Mouse (Mus musculus) stomach, embryonic 15.5 days (tissue): ENCODE measurements around the gene Tmprss11a. TPM values are rescaled to one million over a fixed set of nuclear protein-coding genes. Genes with fewer than 3 reads are reported as not detected.

ENCODE experiments used
- ATAC-seq: fragments of 200-750 bp; cut with Nextera tagmentation; 2 replicates; pipeline ENCODE4 v1.8.0; 2017; ENCODE audit warnings: low read depth, moderate number of reproducible peaks, moderate TSS enrichment; ENCODE audit not compliant: insufficient read depth, low FRiP score
- H3K27ac ChIP-seq: fragments of 300-500 bp; sonication (generic); 2 replicates; pipeline ENCODE4 v1.5.1; 2015; ENCODE audit warnings: mild to moderate bottlenecking, inconsistent platforms
- H3K27me3 ChIP-seq: fragments of 300-500 bp; sonication (generic); replicated peaks from 2 replicates; pipeline ENCODE4 v1.6.1; 2015; ENCODE audit warnings: inconsistent platforms
- H3K36me3 ChIP-seq: fragments of 300-500 bp; sonication (generic); 2 replicates; pipeline ENCODE4 v1.6.1; 2015; ENCODE audit warnings: inconsistent platforms
- H3K4me1 ChIP-seq: fragments of 300-500 bp; sonication (generic); 2 replicates; pipeline ENCODE4 v1.6.1; 2015; ENCODE audit warnings: inconsistent platforms
- H3K4me2 ChIP-seq: fragments of 300-500 bp; sonication (generic); 2 replicates; pipeline ENCODE4 v1.6.1; 2015; ENCODE audit warnings: mild to moderate bottlenecking, inconsistent platforms
- H3K4me3 ChIP-seq: fragments of 300-500 bp; sonication (generic); replicated peaks from 2 replicates; pipeline ENCODE4 v1.5.1; 2015; ENCODE audit warnings: inconsistent platforms
- H3K9ac ChIP-seq: fragments of 300-500 bp; sonication (generic); 2 replicates; pipeline ENCODE4 v1.6.1; 2015; ENCODE audit warnings: inconsistent platforms
- H3K9me3 ChIP-seq: fragments of 300-500 bp; sonication (generic); 2 replicates; pipeline ENCODE4 v1.6.1; 2016; ENCODE audit warnings: inconsistent platforms
- WGBS: fragments of 180-500 bp; shearing (Covaris S2); methylation state at CpG from one replicate; pipeline ENCODE4 v1.1.7; 2015; 5-methylcytosine and 5-hydroxymethylcytosine counted together
- polyA plus RNA-seq: library from polyadenylated mRNA; unstranded; fragments of >200 nt; fragmentation: Nextera tagmentation; extraction: Ambion mirVana; gene quantifications from 2 replicates; pipeline ENCODE4 v1.2.1, GENCODE M21; 2015

The Tmprss11a gene
- polyA plus RNA-seq, 1 experiment from 2014 or later: 4.0 TPM

DNA sequence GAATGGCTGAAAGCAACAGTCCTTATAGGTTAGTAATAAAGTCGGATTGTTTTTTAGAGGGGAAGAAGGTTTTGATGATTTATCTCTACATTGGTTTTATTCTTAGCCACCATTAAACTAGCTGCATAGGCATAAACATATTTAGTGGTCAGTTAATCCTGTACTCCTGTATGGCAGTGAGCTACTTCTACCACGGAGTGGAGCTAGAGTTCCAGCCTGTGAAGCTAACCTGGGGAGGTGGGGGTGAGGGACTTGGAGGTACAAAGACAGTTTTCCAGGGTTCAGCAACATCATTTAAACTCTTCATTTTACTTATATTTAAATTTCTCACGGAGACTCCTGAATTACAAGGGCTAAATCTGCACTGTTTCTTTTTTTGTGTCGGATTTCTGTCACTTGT, 49.3 kb downstream of the Tmprss11a start:
- H3K27me3 ChIP-seq: no peaks in the 10 kb centered on the region
- H3K9me3 ChIP-seq: no peaks in the 10 kb centered on the region
- H3K4me1 ChIP-seq: no peaks in the 10 kb centered on the region
- H3K9ac ChIP-seq: no peak overlapping the region
- H3K36me3 ChIP-seq: no peaks in the 10 kb centered on the region
- no peak overlapping the region for H3K4me2 ChIP-seq
- ATAC-seq: no peak
- 26% methylated on average over 4 of the region's 4 CpGs for WGBS
- no peak overlapping the region for H3K4me3 ChIP-seq
- H3K27ac ChIP-seq: no peak overlapping the region

DNA sequence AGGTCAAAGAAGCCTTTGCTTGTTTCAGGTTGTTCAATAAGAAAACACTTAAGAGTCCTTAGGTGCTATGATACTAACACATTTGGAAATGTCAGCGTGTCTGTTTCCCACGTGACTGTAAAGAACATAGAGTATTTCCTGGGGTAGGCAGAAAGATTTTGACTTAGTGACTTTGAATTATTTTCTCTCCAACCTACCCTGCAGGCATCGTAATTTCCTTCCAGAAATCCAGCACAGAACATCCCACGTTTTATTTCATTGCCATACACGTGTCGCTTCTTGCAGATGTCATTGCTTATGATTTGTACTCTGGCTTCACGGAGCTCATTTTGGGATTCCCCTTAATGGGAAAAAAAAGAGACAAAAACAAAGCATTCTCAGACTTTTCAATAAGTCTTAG, 54.5 kb downstream of the Tmprss11a start:
- no peak overlapping the region for H3K27ac ChIP-seq
- H3K36me3 ChIP-seq: no peaks in the 10 kb centered on the region
- no peak for ATAC-seq
- H3K4me1 ChIP-seq: no peaks in the 10 kb centered on the region
- H3K4me3 ChIP-seq: no peak overlapping the region
- WGBS: 71% methylated on average over 7 of the region's 7 CpGs
- no peak overlapping the region for H3K4me2 ChIP-seq
- H3K27me3 ChIP-seq: no peaks in the 10 kb centered on the region
- no peak overlapping the region for H3K9ac ChIP-seq
- no peaks in the 10 kb centered on the region for H3K9me3 ChIP-seq

DNA sequence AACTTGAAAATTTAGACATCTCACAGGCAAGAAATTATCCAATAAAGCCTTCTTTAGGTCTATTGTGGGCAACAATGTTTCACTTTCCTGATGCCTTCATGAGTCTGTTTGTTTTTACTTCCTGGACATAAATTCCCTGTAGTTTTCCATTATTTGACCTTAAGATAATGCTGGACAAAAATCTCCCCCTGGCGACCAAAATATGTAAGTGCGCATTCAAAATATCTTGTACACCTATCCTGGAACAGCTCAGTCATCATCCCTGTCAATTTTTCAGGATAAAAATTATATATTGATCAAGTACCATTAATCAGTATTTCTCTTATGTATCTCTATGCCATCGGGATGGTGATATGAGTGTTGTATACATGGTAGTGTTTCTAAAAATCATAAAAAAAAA, 58.0 kb downstream of the Tmprss11a start:
- Histone ChIP-seq H3K9me3 (no peaks in the 10 kb centered on the region), H3K27ac (no peak overlapping the region), H3K4me2 (no peak overlapping the region), H3K4me1 (no peaks in the 10 kb centered on the region), H3K4me3 (no peak overlapping the region), H3K27me3 (no peaks in the 10 kb centered on the region), H3K36me3 (no peaks in the 10 kb centered on the region), H3K9ac (no peak overlapping the region)
- no peak for ATAC-seq
- WGBS: 20% methylated on average over 3 of the region's 3 CpGs

DNA sequence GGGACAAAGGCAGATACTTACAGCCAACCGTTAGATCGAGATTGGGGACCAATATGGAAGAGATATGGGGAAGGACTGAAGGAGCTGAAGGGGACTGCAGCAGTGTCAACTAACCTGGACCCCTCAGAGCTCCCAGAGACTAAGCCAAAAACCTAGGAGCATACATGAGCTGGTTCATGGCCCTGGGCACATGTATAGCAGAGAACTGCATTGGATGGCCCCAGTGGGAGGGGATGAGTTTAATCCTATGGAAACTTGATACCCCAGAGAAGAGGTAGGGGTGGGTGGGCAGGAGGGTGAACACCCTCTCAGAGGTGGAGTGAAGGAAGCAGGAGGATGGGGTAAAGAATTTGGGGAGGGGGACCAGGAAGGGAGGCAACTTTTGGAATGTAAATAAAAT, 60.8 kb downstream of the Tmprss11a start:
- no peaks in the 10 kb centered on the region for H3K27me3 ChIP-seq
- H3K4me1 ChIP-seq: no peaks in the 10 kb centered on the region
- no peak overlapping the region for H3K9ac ChIP-seq
- WGBS: 83% methylated on average over 2 of the region's 2 CpGs
- no peak overlapping the region for H3K4me3 ChIP-seq
- no peak for ATAC-seq
- no peaks in the 10 kb centered on the region for H3K36me3 ChIP-seq
- H3K4me2 ChIP-seq: no peak overlapping the region
- no peaks in the 10 kb centered on the region for H3K9me3 ChIP-seq
- H3K27ac ChIP-seq: no peak overlapping the region

DNA sequence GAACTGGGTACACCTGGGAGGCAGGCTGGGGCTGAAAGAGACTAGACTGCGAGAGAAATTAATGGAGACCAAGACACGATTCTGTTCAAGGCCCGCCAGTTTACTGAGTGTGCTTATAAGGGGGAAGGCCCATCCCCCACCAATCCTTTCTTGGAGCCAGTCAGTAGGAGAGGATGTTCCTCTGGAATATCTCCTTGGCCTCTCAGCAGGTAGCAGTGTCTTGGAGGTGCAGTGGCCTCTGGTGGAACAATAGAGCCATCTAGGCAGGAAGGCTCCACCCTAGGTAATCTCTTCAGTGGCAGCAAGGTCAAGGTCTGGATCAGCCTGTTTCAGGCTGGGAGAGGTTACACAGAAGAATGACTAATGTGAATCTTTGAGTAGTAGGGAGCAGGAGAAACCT, 61.6 kb downstream of the Tmprss11a start:
- no peaks in the 10 kb centered on the region for H3K36me3 ChIP-seq
- 90% methylated on average over 3 of the region's 3 CpGs for WGBS
- no peak overlapping the region for H3K27ac ChIP-seq
- no peak for ATAC-seq
- no peak overlapping the region for H3K9ac ChIP-seq
- H3K4me3 ChIP-seq: no peak overlapping the region
- no peaks in the 10 kb centered on the region for H3K9me3 ChIP-seq
- H3K4me2 ChIP-seq: no peak overlapping the region
- no peaks in the 10 kb centered on the region for H3K4me1 ChIP-seq
- H3K27me3 ChIP-seq: no peaks in the 10 kb centered on the region

DNA sequence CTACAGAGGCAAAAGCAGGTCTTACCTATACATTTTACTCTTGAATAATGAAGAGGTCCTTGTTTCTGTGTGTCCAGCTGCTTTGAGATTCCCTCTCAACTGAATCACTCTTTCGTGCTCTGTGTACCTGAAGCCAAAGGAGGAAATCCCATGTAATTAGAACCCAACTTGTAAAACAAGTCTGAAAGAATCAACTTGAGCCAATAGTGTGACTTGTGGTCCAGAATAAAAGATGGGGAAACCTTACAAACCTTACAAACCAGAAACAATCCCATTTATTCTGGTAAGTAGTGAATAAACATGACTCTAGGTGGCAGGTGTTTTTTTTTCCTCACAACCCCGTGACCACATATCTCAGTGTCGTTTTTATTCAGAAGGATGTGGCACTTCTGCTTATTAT, 95.5 kb downstream of the Tmprss11a start, which contains the start of gene Tmprss11d:
Gene Tmprss11d, minus strand, starts transcription at position 101 of the 400 bp plus-strand sequence.
- Histone ChIP-seq H3K36me3 (no peaks in the 10 kb centered on the region), H3K4me1 (no peaks in the 10 kb centered on the region), H3K27ac (no peak within 1 kb of the TSS), H3K9ac (no peak within 1 kb of the TSS), H3K4me3 (no peak within 1 kb of the TSS), H3K9me3 (no peaks in the 10 kb centered on the region), H3K4me2 (no peak within 1 kb of the TSS), H3K27me3 (no peaks in the 10 kb centered on the region)
- ATAC-seq: no peak
- 35% methylated on average over 3 of the region's 3 CpGs for WGBS

Other genes starting within 250 kb of the Tmprss11a start
- gene Tmprss11c, start 179.7 kb downstream of the Tmprss11a start, polyA plus RNA-seq: not detected in 2 replicates
- gene Tmprss11d, start 95.6 kb downstream of the Tmprss11a start, polyA plus RNA-seq: 2.0 and 5.3 TPM in 2 replicates
- 3.3 and 5.6 TPM in 2 replicates for gene Tmprss11g, start 49.6 kb upstream of the Tmprss11a start, polyA plus RNA-seq
- gene Tmprss11f, start 163.4 kb upstream of the Tmprss11a start, polyA plus RNA-seq: 0.27 and 0.89 TPM in 2 replicates
- 3.2 and 6.0 TPM in 2 replicates for gene Tmprss11b, start 207.4 kb upstream of the Tmprss11a start, polyA plus RNA-seq